Mouse (Mus musculus) heart, adult 2 months (tissue): ENCODE results near the gene Mas1. TPM values are rescaled to one million over a fixed set of nuclear protein-coding genes. Genes with fewer than 3 reads are reported as not detected.
A peak's percentile ranks its signal among the peaks of the same experiment; 100 is the strongest.

Source experiments
- DNase-seq, 2 experiments: peaks; one replicate each; pipeline ENCODE4 v3.0.0; 2021
- H3K27ac ChIP-seq: fragments of 200-600 bp; 2 replicates; pipeline ENCODE4 v1.8.1; 2022
- H3K27me3 ChIP-seq: fragments of 200-500 bp; 2 replicates; pipeline ENCODE4 v1.6.1; 2012; ENCODE audit warnings: mild to moderate bottlenecking, low read length, inconsistent platforms, mixed read lengths; ENCODE audit not compliant: control insufficient read depth, insufficient read depth
- H3K36me3 ChIP-seq: fragments of 200-500 bp; 2 replicates; pipeline ENCODE4 v1.6.1; 2012; ENCODE audit warnings: low read length, inconsistent platforms; ENCODE audit not compliant: control insufficient read depth, insufficient read depth
- H3K4me1 ChIP-seq: fragments of 200-500 bp; 2 replicates; pipeline ENCODE4 v1.6.1; 2011; ENCODE audit warnings: low read length; ENCODE audit not compliant: control insufficient read depth, insufficient read depth
- H3K4me3 ChIP-seq: fragments of 200-600 bp; 2 replicates; pipeline ENCODE4 v1.8.1; 2022
- H3K79me2 ChIP-seq: fragments of 200-500 bp; replicated peaks from 2 replicates; pipeline ENCODE4 v1.6.1; 2012; ENCODE audit warnings: mild to moderate bottlenecking, inconsistent platforms, low read length, moderate library complexity, mixed read lengths; ENCODE audit not compliant: control insufficient read depth, insufficient read depth
- H3K9ac ChIP-seq: fragments of 200-500 bp; 2 replicates; pipeline ENCODE4 v1.6.1; 2012; ENCODE audit warnings: low read depth, mild to moderate bottlenecking, control low read depth, inconsistent platforms, low read length, mixed read lengths
- CTCF ChIP-seq: fragments of 200-600 bp; IDR thresholded peaks from 2 replicates; pipeline ENCODE4 v1.8.1; 2022; ENCODE audit warnings: antibody characterized with exemption, mild to moderate bottlenecking, moderate library complexity
- EP300 ChIP-seq: fragments of 200-500 bp; IDR thresholded peaks from 2 replicates; pipeline ENCODE4 v1.6.1; 2011; ENCODE audit warnings: low read depth, low read length, control low read depth; ENCODE audit not compliant: insufficient read depth
- POLR2A ChIP-seq: fragments of 200-500 bp; IDR thresholded peaks from 2 replicates; pipeline ENCODE4 v1.6.1; 2011; ENCODE audit warnings: mild to moderate bottlenecking, low read depth, low read length, control low read depth; ENCODE audit not compliant: insufficient read depth
- WGBS: fragments of 180-500 bp; shearing (Covaris S2); methylation state at CpG from one replicate; pipeline ENCODE4 v1.1.7; 2018; 5-methylcytosine and 5-hydroxymethylcytosine counted together
- intact Hi-C: fragments of 180-260 bp; cut with DNase I; formaldehyde crosslinking; loops from one replicate; pipeline ENCODE4 v1.15.1; 2025
- long read RNA-seq: library from polyadenylated mRNA; stranded (forward); transcript quantifications from one replicate; pipeline ENCODE4 v2.0.0, GENCODE M21; 2021
- polyA plus RNA-seq: library from polyadenylated mRNA; depleted of rRNA; stranded (reverse); fragments of >200 nt; gene quantifications from 2 replicates; pipeline ENCODE4 v1.2.3, GENCODE M21; 2012; rRNA removed
- total RNA-seq, 2 experiments: library from RNA; stranded (reverse); gene quantifications; 2 replicates each; pipeline ENCODE4 v1.2.3; 2021

Mas1 gene
- 1 to 10 TPM in 1 of 2 experiments, under 1 TPM in 1; 0.68 to 1.6 TPM for total RNA-seq
- polyA plus RNA-seq, result 1.0 and 4.6 TPM in 2 replicates
- long read RNA-seq, result 0 reads

DNA sequence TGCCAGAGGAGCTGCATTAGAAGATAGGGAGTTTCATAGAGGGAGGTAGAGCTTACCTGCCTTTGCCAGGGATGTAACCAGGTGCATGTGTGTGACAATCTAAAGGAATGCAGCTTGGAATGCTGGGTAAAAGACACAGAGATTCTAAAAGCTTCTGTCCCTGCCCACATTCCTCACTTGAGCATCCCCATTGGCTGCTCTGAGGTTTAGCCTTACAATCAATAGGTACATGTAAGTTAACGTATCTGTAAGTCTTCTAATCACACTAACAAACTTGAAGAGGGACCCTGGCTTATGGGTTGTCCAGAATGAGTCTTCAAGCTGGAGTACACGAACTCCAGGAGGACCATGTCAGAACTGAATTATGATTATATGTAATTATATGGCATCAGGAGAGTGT is at the start of gene Mas1:
Gene Mas1 (minus strand): TSS at position 101 of the 400 bp plus-strand sequence.
- intact Hi-C loops, result loop anchor here (10.0 kb wide), 1 partner anchor 453 kb away; no protein-coding TSS in a partner anchor
- Histone ChIP-seq H3K27me3 (no peaks in the 10 kb centered on the region), H3K27ac (peak within 1 kb of the TSS; percentile 85), H3K9ac (peak within 1 kb of the TSS; percentile 74), H3K4me3 (peak within 1 kb of the TSS; percentile 27; the same call in 1 of the 2 replicates), H3K4me1 (no peaks in the 10 kb centered on the region; the same call in 1 of the 2 replicates), H3K79me2 (no peaks in the 10 kb centered on the region), H3K36me3 (no peaks in the 10 kb centered on the region)
- no peak for DNase-seq
- TF ChIP-seq EP300, result no peak
- no peak for TF ChIP-seq POLR2A
- no peak for TF ChIP-seq CTCF
- WGBS, result 49% methylated on average over 2 of the region's 2 CpGs

DNA sequence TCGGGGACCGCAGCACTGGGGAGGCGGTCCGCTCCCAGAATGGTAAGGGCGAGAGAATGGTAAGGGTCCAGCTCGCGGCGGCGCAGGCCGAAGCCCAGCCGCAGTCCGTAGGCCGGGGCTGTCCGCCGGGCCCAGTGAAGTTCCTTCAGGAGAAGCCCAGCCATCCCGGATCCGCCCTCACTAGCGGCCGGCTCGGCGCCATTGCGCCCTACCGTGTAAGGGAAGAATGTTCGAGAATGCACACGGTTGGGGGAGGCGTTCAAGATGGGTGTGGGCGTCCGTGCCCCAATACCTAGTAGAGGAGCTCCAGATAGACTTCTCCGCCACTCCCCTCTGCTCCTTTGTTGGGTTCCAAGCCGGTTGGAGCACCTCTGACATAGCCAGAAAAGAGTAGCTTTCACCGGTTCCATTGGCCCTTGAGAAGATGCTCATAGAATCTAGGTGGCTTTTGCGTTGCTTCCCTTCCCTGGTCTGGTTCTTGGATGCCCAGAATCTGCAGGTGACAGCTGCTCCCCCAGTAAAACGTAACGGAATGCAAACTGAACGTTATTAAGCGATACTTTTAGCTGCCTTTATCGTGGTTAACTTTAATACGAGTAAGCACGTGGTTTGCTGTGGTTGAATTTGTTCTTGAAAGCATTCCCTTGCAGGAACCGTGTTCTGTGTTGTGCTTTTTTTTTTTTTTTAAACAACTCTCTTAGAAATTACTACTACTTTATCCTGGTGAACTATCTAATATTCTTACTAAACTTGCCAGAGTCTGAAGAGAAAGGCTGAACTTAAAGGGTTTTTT is 48.8 kb upstream of the Mas1 start:
- H3K4me1 ChIP-seq, result peaks cover 2% of the 10 kb centered on the region; the same call in 1 of the 2 replicates
- H3K36me3 ChIP-seq, result peaks cover 7% of the 10 kb centered on the region
- peak overlapping the region; percentile 91 for H3K9ac ChIP-seq
- DNase-seq, result no peak
- H3K4me3 ChIP-seq, result peak overlapping the region; percentile 86
- no peak for TF ChIP-seq POLR2A
- no peak for TF ChIP-seq CTCF
- TF ChIP-seq EP300, result no peak
- peak overlapping the region; percentile 93 for H3K27ac ChIP-seq
- no peaks in the 10 kb centered on the region for H3K27me3 ChIP-seq
- intact Hi-C loops, result loop anchor here (2.0 to 5.0 kb wide), 3 partner anchors 46 to 94 kb away; partner anchors contain the start of gene Acat2
- no peaks in the 10 kb centered on the region for H3K79me2 ChIP-seq
- under 1% methylated on average over 40 of the region's 40 CpGs for WGBS

DNA sequence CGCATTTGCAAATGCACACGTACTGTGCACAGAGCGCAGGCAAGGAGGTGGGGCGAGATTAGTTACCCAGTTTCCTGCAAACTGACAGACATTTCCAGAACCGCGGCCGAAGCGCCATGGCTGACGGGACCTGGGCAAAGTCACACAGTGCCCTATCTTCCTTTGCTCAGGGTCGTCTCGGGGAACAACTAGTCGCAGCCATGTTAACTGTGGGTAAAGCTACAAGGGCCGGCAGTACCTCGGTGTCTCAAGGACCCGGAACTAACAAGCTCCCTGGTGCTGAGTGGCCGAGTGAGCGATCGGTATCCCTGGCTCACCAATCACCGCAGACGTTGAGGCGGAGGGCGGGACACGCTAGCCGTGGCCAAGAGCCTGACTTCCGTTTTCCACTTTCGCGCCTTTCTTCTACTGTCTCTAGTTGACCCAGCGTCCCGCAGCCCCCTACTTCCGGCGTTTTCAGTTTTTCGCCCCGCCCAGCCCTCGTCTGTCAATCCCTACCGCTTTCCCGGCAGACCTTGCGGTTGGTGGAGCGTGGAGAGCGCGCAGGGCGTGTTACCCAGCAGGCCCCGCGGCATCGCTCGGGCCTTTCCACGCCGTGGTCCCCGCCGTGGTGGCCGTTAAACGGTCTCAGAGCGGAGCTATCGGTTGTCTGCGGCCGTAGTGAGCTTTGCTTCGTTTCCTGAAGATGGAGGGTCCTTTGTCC is 48.1 kb upstream of the Mas1 start, which contains the start of gene Mrpl18:
Gene Mrpl18 (minus strand): TSS at position 465 of the 703 bp plus-strand sequence.
- TF ChIP-seq CTCF (no peak), EP300 (peak; percentile 17; the same call in 1 of the 2 replicates), POLR2A (peak; percentile 75)
- intact Hi-C loops, result loop anchor here (2.0 to 5.0 kb wide), 3 partner anchors 46 to 95 kb away; partner anchors contain the start of gene Acat2
- under 1% methylated on average over 56 of the region's 56 CpGs for whole genome bisulfite sequencing
- Histone ChIP-seq H3K79me2 (no peaks in the 10 kb centered on the region), H3K27ac (peak within 1 kb of the TSS; percentile 93), H3K36me3 (peaks cover 7% of the 10 kb centered on the region), H3K27me3 (no peaks in the 10 kb centered on the region), H3K4me1 (peaks cover 2% of the 10 kb centered on the region; the same call in 1 of the 2 replicates), H3K4me3 (peak within 1 kb of the TSS; percentile 86), H3K9ac (peak within 1 kb of the TSS; percentile 91)
- peak; percentile 97 to 99 for DNase-seq

DNA sequence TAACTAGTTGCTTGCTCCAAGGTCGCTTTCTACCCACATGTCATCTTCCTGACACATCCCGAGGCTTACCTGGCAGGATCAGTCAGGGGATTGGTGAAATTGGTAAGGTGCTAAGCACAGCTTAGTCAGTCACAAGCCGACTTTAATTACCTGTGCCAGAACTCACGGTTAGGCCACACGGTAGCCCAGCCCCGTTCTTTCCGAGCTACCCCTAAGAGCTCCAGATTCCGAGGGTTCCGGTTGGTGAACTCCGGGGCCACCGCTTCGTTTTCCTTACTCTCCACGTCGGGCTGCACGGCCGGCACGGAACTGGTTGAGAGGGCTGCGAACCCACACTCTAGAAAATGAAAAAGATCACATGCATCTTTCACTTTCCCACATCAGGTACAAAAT is 47.5 kb upstream of the Mas1 start, which contains the start of gene Tcp1:
Gene Tcp1 (plus strand): TSS at position 214 of the 393 bp plus-strand sequence.
- Histone ChIP-seq H3K9ac (peak within 1 kb of the TSS; percentile 91), H3K4me3 (peak within 1 kb of the TSS; percentile 86), H3K27ac (peak within 1 kb of the TSS; percentile 93), H3K4me1 (peaks cover 2% of the 10 kb centered on the region; the same call in 1 of the 2 replicates), H3K27me3 (no peaks in the 10 kb centered on the region), H3K79me2 (no peaks in the 10 kb centered on the region), H3K36me3 (peaks cover 7% of the 10 kb centered on the region)
- no peak for DNase-seq
- no peak for TF ChIP-seq EP300
- no peak for TF ChIP-seq CTCF
- no peak for TF ChIP-seq POLR2A
- WGBS, result under 1% methylated on average over 18 of the region's 18 CpGs
- intact Hi-C loops, result loop anchor here (5.0 kb wide), 1 partner anchor 47 kb away; the partner anchor contains the start of gene Acat2

DNA sequence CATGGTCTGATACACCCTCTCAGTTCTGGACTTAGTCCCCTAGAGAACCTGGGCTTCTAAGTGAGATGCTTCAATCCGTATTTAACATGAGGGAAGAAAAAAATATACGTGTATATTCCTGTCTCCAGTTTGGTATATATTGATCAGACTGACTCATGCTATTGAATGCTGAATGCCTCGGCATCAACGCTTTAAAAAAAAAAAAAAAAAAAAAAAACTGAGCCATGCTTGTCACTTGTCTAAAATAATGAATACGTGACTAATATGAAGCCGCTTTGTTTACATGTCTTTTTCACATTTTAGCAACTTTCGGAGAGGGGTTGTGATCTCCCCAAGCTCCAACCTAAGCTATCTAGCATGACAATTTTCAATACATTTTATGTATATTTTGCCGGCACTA is 42.4 kb upstream of the Mas1 start:
- WGBS, result 85% methylated on average over 8 of the region's 8 CpGs
- Histone ChIP-seq H3K27me3 (no peaks in the 10 kb centered on the region), H3K36me3 (no peaks in the 10 kb centered on the region), H3K27ac (no peak overlapping the region), H3K9ac (no peak overlapping the region), H3K79me2 (no peaks in the 10 kb centered on the region), H3K4me3 (no peak overlapping the region), H3K4me1 (peaks cover 1% of the 10 kb centered on the region; the same call in 1 of the 2 replicates)
- TF ChIP-seq EP300, result no peak
- no peak for TF ChIP-seq CTCF
- TF ChIP-seq POLR2A, result no peak
- no peak for DNase-seq
- intact Hi-C loops, result no loop called here
